Mouse (Mus musculus): ENCODE measurements around the gene Kcnip1. TPM values are rescaled to one million over a fixed set of nuclear protein-coding genes. Genes with fewer than 3 reads are reported as not detected.

Gene Kcnip1
- polyA plus RNA-seq, 1 experiment from 2014 or later = 7.8 TPM

DNA sequence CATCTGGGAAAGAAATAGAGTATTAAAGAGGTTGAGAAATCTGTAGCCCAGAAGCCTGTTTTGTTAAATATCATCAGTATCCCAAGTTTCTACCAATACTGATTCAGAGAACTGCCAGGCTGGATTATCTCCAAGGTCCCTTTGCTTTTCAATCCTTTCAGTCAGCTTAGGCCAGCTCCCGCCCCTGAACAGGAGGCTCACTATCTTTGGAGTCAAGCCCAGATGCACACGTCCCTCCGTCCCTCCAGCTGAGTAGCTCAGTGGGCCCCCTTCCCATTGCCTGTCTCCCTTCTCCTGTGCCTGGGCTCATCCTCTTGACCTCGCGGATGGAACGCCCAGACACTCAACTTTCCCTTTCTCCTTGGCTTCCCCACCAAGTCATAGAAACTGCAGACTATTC is 65.6 kb downstream of the Kcnip1 start:
- H3K4me2 ChIP-seq (ENCODE audit: low read depth, low read length, severe bottlenecking) = no peak overlapping the region
- ATAC-seq (replicated peaks; ENCODE audit: low FRiP score) = no peak

DNA sequence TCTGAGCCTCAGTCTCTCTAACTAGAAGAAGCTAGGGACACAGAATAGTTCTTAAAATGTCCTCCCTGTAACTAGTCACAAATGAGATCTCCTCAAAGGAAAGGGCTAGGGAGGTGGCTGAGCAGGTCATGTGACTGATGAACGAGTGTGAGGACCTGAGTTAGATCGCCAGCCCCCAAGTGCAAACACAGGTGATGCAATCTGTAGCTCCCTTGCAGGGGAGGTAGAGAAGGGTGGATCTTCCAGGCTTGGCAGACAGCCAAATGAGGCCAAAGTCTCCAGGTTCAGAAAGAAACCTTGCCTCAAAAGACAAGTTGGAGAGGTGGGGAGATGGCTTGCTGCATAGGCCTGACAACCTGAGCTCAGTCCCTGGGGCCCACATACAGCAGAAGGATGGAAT is 66.4 kb downstream of the Kcnip1 start:
- Histone ChIP-seq H3K27ac (ENCODE audit: low read depth, low read length) (no peak overlapping the region), H3K36me3 (ENCODE audit: control insufficient read depth, insufficient read depth, low read length) (no peaks in the 10 kb centered on the region), H3K4me2 (ENCODE audit: low read depth, low read length, severe bottlenecking) (no peak overlapping the region), H3K4me1 (replicated peaks; ENCODE audit: control insufficient read depth, insufficient read depth, low read length) (no peaks in the 10 kb centered on the region), H3K4me3 (ENCODE audit: low read depth, low read length) (no peak overlapping the region), H3K9me3 (ENCODE audit: control insufficient read depth, low read length) (no peaks in the 10 kb centered on the region), H3K9ac (ENCODE audit: low read length) (no peak overlapping the region), H3K27me3 (ENCODE audit: control insufficient read depth, insufficient read depth, low read length) (no peaks in the 10 kb centered on the region)
- no peak for ATAC-seq (replicated peaks; ENCODE audit: low FRiP score)
- 67% methylated on average over 2 of the region's 2 CpGs for WGBS
- DNase-seq (ENCODE audit: low spot score) = no peak

More for the DNA sequence above, 65.6 kb downstream of the Kcnip1 start:
- no peaks in the 10 kb centered on the region for H3K36me3 ChIP-seq (ENCODE audit: control insufficient read depth, insufficient read depth, low read length)
- H3K4me3 ChIP-seq (ENCODE audit: low read depth, low read length) = no peak overlapping the region
- no peak overlapping the region for H3K27ac ChIP-seq (ENCODE audit: low read depth, low read length)
- no peaks in the 10 kb centered on the region for H3K9me3 ChIP-seq (ENCODE audit: control insufficient read depth, low read length)
- 61% methylated on average over 6 of the region's 6 CpGs for whole genome bisulfite sequencing
- H3K4me1 ChIP-seq (replicated peaks; ENCODE audit: control insufficient read depth, insufficient read depth, low read length) = no peaks in the 10 kb centered on the region
- H3K9ac ChIP-seq (ENCODE audit: low read length) = no peak overlapping the region
- H3K27me3 ChIP-seq (ENCODE audit: control insufficient read depth, insufficient read depth, low read length) = no peaks in the 10 kb centered on the region
- no peak for DNase-seq (ENCODE audit: low spot score)

DNA sequence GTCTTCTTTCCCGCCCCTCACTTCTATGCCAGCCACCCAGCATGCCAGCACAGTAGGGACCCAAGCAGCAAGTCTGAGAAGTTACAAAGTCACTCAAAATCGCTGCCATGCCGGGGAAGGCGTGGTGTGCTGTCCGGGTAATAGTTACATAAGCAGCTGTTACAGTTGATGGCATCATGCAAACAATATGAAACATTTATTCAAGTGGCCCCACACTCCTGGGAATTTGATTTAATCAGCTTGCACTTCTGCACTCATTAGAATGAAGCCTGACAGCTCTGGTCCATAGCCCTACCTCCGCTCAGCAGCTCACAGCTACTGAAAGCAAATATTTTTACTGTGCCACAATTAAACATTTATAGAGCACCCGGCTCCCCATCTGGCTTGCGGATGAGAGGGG is 67.2 kb downstream of the Kcnip1 start:
- Histone ChIP-seq H3K36me3 (ENCODE audit: control insufficient read depth, insufficient read depth, low read length) (no peaks in the 10 kb centered on the region), H3K4me2 (ENCODE audit: low read depth, low read length, severe bottlenecking) (no peak overlapping the region), H3K27ac (ENCODE audit: low read depth, low read length) (no peak overlapping the region), H3K9me3 (ENCODE audit: control insufficient read depth, low read length) (no peaks in the 10 kb centered on the region), H3K4me1 (replicated peaks; ENCODE audit: control insufficient read depth, insufficient read depth, low read length) (no peaks in the 10 kb centered on the region), H3K9ac (ENCODE audit: low read length) (no peak overlapping the region), H3K27me3 (ENCODE audit: control insufficient read depth, insufficient read depth, low read length) (no peaks in the 10 kb centered on the region), H3K4me3 (ENCODE audit: low read depth, low read length) (no peak overlapping the region)
- WGBS = 84% methylated on average over 8 of the region's 8 CpGs
- DNase-seq (ENCODE audit: low spot score) = no peak
- no peak for ATAC-seq (replicated peaks; ENCODE audit: low FRiP score)

DNA sequence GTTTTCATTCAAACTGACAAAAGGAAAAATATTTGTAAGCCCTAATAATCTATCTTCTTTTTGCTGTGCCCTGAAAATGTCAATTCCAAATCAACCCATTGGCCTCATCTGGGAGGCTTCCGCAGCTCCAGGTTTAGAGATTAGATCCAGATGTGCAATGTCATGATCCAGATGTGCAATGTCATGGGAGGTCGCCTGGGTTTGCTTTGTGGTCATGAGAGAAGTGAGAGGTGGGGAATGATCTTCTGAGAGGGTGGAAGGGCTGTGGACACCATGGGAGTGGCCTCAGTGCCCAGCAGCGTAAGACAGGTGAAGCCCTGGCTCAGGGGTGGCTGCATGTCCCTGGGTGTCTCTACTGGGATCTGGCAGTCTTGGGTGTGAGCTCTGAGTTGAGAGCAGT is 69.9 kb downstream of the Kcnip1 start:
- no peaks in the 10 kb centered on the region for H3K36me3 ChIP-seq (ENCODE audit: control insufficient read depth, insufficient read depth, low read length)
- 73% methylated on average over 3 of the region's 3 CpGs for WGBS
- no peak overlapping the region for H3K4me3 ChIP-seq (ENCODE audit: low read depth, low read length)
- DNase-seq (ENCODE audit: low spot score) (no peak), ATAC-seq (replicated peaks; ENCODE audit: low FRiP score) (no peak)
- H3K27ac ChIP-seq (ENCODE audit: low read depth, low read length) = no peak overlapping the region
- no peaks in the 10 kb centered on the region for H3K9me3 ChIP-seq (ENCODE audit: control insufficient read depth, low read length)
- H3K4me2 ChIP-seq (ENCODE audit: low read depth, low read length, severe bottlenecking) = no peak overlapping the region
- H3K4me1 ChIP-seq (replicated peaks; ENCODE audit: control insufficient read depth, insufficient read depth, low read length) = no peaks in the 10 kb centered on the region; the same call in 1 of the 2 replicates
- no peak overlapping the region for H3K9ac ChIP-seq (ENCODE audit: low read length)
- H3K27me3 ChIP-seq (ENCODE audit: control insufficient read depth, insufficient read depth, low read length) = no peaks in the 10 kb centered on the region

DNA sequence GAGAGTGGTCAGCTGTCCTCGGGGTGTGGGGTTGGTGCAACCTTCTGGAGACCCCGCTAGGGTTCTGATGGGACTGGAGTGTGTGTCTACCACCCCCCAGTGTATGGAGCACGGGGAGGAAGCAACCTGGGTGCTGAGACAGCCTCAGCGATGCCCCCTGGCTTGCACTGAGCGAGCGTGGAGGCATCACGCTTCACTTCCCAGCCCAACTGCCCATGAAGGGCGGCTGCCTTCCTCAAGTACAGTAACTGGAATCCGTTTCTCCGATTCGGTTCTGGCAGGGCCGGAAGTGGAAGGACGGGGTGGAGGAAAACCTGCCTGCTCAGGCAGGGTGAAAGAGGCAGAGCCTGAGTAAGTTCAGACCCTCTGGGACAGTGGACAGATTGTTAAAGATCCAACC is 71.5 kb downstream of the Kcnip1 start:
- WGBS = 72% methylated on average over 13 of the region's 13 CpGs
- Histone ChIP-seq H3K4me2 (ENCODE audit: low read depth, low read length, severe bottlenecking) (no peak overlapping the region), H3K9ac (ENCODE audit: low read length) (no peak overlapping the region), H3K4me1 (replicated peaks; ENCODE audit: control insufficient read depth, insufficient read depth, low read length) (no peaks in the 10 kb centered on the region; the same call in 1 of the 2 replicates), H3K36me3 (ENCODE audit: control insufficient read depth, insufficient read depth, low read length) (no peaks in the 10 kb centered on the region), H3K9me3 (ENCODE audit: control insufficient read depth, low read length) (no peaks in the 10 kb centered on the region), H3K27me3 (ENCODE audit: control insufficient read depth, insufficient read depth, low read length) (no peaks in the 10 kb centered on the region), H3K27ac (ENCODE audit: low read depth, low read length) (no peak overlapping the region), H3K4me3 (ENCODE audit: low read depth, low read length) (no peak overlapping the region)
- DNase-seq (ENCODE audit: low spot score) = no peak
- no peak for ATAC-seq (replicated peaks; ENCODE audit: low FRiP score)

DNA sequence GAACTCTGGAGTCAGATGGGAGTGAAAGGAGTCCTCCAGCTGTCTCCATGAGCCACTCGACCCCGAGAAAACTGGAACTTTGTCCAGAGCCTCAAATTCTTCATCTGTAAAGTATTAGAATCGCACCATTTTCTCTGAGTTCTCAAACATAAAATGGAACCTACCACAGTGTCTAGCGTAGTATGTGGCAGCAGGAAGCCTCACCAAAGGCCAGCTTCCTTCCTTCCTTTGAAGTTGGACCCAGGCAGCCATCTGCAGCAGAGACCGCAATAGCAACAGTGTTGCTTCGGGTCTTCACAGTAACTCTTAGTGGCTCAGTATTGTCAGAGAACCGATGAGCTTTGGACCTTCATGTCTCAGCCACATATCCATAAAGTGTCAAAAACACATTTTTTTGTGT is 73.1 kb downstream of the Kcnip1 start:
- Histone ChIP-seq H3K36me3 (ENCODE audit: control insufficient read depth, insufficient read depth, low read length) (no peaks in the 10 kb centered on the region), H3K27me3 (ENCODE audit: control insufficient read depth, insufficient read depth, low read length) (no peaks in the 10 kb centered on the region), H3K27ac (ENCODE audit: low read depth, low read length) (no peak overlapping the region), H3K9ac (ENCODE audit: low read length) (no peak overlapping the region), H3K4me2 (ENCODE audit: low read depth, low read length, severe bottlenecking) (no peak overlapping the region), H3K9me3 (ENCODE audit: control insufficient read depth, low read length) (no peaks in the 10 kb centered on the region), H3K4me1 (replicated peaks; ENCODE audit: control insufficient read depth, insufficient read depth, low read length) (no peaks in the 10 kb centered on the region; the same call in 1 of the 2 replicates), H3K4me3 (ENCODE audit: low read depth, low read length) (no peak overlapping the region)
- no peak for DNase-seq (ENCODE audit: low spot score)
- ATAC-seq (replicated peaks; ENCODE audit: low FRiP score) = no peak
- 84% methylated on average over 7 of the region's 7 CpGs for WGBS

DNA sequence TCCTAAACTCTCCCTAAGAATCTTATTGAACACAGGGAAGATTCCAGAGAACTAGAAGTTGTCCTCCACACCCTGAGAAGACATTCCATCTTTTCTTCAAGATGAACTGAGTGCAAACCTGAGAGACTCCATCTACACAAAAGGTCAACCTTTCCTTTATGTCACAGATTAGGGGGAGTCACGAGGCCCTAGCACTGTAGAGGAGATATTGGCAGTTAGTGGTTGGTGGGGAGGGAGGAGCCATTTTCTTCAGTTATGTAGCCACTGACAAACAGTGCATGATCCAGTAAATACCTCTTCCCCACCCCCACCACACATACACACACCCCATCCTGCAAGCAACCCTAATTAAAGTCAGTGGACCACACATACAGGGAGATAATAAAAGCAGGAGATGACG is 74.5 kb downstream of the Kcnip1 start:
- Histone ChIP-seq H3K4me1 (replicated peaks; ENCODE audit: control insufficient read depth, insufficient read depth, low read length) (no peaks in the 10 kb centered on the region; the same call in 1 of the 2 replicates), H3K9me3 (ENCODE audit: control insufficient read depth, low read length) (no peaks in the 10 kb centered on the region), H3K36me3 (ENCODE audit: control insufficient read depth, insufficient read depth, low read length) (no peaks in the 10 kb centered on the region), H3K27ac (ENCODE audit: low read depth, low read length) (no peak overlapping the region), H3K4me3 (ENCODE audit: low read depth, low read length) (no peak overlapping the region), H3K4me2 (ENCODE audit: low read depth, low read length, severe bottlenecking) (no peak overlapping the region), H3K27me3 (ENCODE audit: control insufficient read depth, insufficient read depth, low read length) (no peaks in the 10 kb centered on the region), H3K9ac (ENCODE audit: low read length) (no peak overlapping the region)
- DNase-seq (ENCODE audit: low spot score) (no peak), ATAC-seq (replicated peaks; ENCODE audit: low FRiP score) (no peak)
- WGBS = 34% methylated on average over 2 of the region's 2 CpGs

DNA sequence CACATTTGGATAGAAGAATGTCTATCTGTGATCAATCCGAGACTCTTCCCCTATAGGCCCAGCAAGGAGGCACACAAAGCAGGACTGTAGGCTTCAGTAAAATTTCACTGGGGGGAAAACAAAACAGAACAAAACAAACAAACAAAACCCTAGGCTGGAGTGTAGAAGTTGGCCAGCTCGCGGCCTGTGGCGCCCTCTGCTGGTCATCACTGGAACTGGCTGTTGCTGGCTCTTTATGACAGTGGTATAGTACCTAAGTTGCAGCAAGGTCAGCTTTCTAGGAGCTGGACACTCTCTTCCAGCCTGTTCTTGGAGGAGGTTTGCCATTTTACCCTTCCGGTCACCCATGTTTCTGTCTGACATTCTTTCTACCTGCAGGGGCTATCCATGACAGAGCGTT is 75.4 kb downstream of the Kcnip1 start:
- Histone ChIP-seq H3K27ac (ENCODE audit: low read depth, low read length) (no peak overlapping the region), H3K4me2 (ENCODE audit: low read depth, low read length, severe bottlenecking) (no peak overlapping the region), H3K4me3 (ENCODE audit: low read depth, low read length) (no peak overlapping the region), H3K27me3 (ENCODE audit: control insufficient read depth, insufficient read depth, low read length) (no peaks in the 10 kb centered on the region), H3K9me3 (ENCODE audit: control insufficient read depth, low read length) (no peaks in the 10 kb centered on the region), H3K36me3 (ENCODE audit: control insufficient read depth, insufficient read depth, low read length) (no peaks in the 10 kb centered on the region), H3K4me1 (replicated peaks; ENCODE audit: control insufficient read depth, insufficient read depth, low read length) (no peaks in the 10 kb centered on the region; the same call in 1 of the 2 replicates), H3K9ac (ENCODE audit: low read length) (no peak overlapping the region)
- DNase-seq (ENCODE audit: low spot score) (peak; percentile 86), ATAC-seq (replicated peaks; ENCODE audit: low FRiP score) (peak; percentile 64; the same call in 1 of the 2 replicates)
- 26% methylated on average over 6 of the region's 6 CpGs for WGBS

DNA sequence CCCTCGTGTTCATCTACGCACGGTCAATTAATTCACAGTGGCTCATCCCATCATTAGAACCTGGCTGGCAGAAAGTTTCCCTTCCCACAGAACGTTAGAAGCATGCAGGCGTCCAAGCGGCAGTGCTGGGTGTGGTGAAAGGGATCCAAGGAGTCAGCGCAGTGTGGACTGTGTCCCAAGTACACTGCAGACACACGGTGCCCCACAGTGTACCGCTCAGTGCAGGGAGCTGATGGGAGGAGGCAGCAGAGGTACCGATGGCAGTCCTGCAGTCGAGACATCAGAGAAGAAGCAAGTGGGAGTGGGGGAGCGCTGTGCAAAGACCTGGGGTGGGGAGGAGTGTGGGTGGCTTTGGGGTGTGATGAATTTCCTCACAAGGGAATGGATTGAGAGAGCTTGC is 78.7 kb downstream of the Kcnip1 start:
- no peak overlapping the region for H3K27ac ChIP-seq (ENCODE audit: low read depth, low read length)
- ATAC-seq (replicated peaks; ENCODE audit: low FRiP score) (no peak), DNase-seq (ENCODE audit: low spot score) (no peak)
- H3K4me3 ChIP-seq (ENCODE audit: low read depth, low read length) = no peak overlapping the region
- no peak overlapping the region for H3K4me2 ChIP-seq (ENCODE audit: low read depth, low read length, severe bottlenecking)
- H3K9me3 ChIP-seq (ENCODE audit: control insufficient read depth, low read length) = no peaks in the 10 kb centered on the region
- no peak overlapping the region for H3K9ac ChIP-seq (ENCODE audit: low read length)
- no peaks in the 10 kb centered on the region for H3K27me3 ChIP-seq (ENCODE audit: control insufficient read depth, insufficient read depth, low read length)
- no peaks in the 10 kb centered on the region for H3K36me3 ChIP-seq (ENCODE audit: control insufficient read depth, insufficient read depth, low read length)
- 63% methylated on average over 12 of the region's 12 CpGs for WGBS
- H3K4me1 ChIP-seq (replicated peaks; ENCODE audit: control insufficient read depth, insufficient read depth, low read length) = peaks cover 2% of the 10 kb centered on the region; the same call in 1 of the 2 replicates
